Mouse (Mus musculus) hindbrain, embryonic 15.5 days (tissue): Measurements from ENCODE around the gene Chchd5. TPM values are rescaled to one million over a fixed set of nuclear protein-coding genes. Genes with fewer than 3 reads are reported as not detected.
A peak's percentile ranks its signal among the peaks of the same experiment; 100 is the strongest.

Experiments used
- ATAC-seq: fragments of 200-750 bp; cut with Nextera tagmentation; 2 replicates; pipeline ENCODE4 v1.8.0; 2017; ENCODE audit warnings: low read depth, moderate number of reproducible peaks, moderate TSS enrichment; ENCODE audit not compliant: low FRiP score
- H3K27ac ChIP-seq: fragments of 300-500 bp; sonication (generic); replicated peaks from 2 replicates; pipeline ENCODE4 v1.5.1; 2015; ENCODE audit warnings: mild to moderate bottlenecking, inconsistent platforms
- H3K27me3 ChIP-seq: fragments of 300-500 bp; sonication (generic); 2 replicates; pipeline ENCODE4 v1.6.1; 2015; ENCODE audit warnings: control low read depth, inconsistent platforms
- H3K36me3 ChIP-seq: fragments of 300-500 bp; sonication (generic); 2 replicates; pipeline ENCODE4 v1.6.1; 2015; ENCODE audit warnings: control low read depth, inconsistent platforms
- H3K4me1 ChIP-seq: fragments of 300-500 bp; sonication (generic); replicated peaks from 2 replicates; pipeline ENCODE4 v1.6.1; 2015; ENCODE audit warnings: control low read depth, inconsistent platforms
- H3K4me2 ChIP-seq: fragments of 300-500 bp; sonication (generic); 2 replicates; pipeline ENCODE4 v1.6.1; 2015; ENCODE audit warnings: moderate library complexity, mild to moderate bottlenecking, inconsistent platforms
- H3K4me3 ChIP-seq: fragments of 300-500 bp; sonication (generic); 2 replicates; pipeline ENCODE4 v1.5.1; 2015; ENCODE audit warnings: mild to moderate bottlenecking, inconsistent platforms
- H3K9ac ChIP-seq: fragments of 300-500 bp; sonication (generic); 2 replicates; pipeline ENCODE4 v1.6.1; 2015; ENCODE audit warnings: inconsistent platforms
- H3K9me3 ChIP-seq: fragments of 300-500 bp; sonication (generic); 2 replicates; pipeline ENCODE4 v1.6.1; 2016; ENCODE audit warnings: control low read depth, inconsistent platforms
- WGBS: fragments of 180-500 bp; shearing (Covaris S2); methylation state at CpG from one replicate; pipeline ENCODE4 v1.1.7; 2015; 5-methylcytosine and 5-hydroxymethylcytosine counted together
- polyA plus RNA-seq: library from polyadenylated mRNA; unstranded; fragments of >200 nt; fragmentation: Nextera tagmentation; extraction: Ambion mirVana; gene quantifications from 2 replicates; pipeline ENCODE4 v1.2.1, GENCODE M21; 2015

Gene Chchd5
- polyA plus RNA-seq, 1 experiment from 2014 or later: 19.8 TPM

DNA sequence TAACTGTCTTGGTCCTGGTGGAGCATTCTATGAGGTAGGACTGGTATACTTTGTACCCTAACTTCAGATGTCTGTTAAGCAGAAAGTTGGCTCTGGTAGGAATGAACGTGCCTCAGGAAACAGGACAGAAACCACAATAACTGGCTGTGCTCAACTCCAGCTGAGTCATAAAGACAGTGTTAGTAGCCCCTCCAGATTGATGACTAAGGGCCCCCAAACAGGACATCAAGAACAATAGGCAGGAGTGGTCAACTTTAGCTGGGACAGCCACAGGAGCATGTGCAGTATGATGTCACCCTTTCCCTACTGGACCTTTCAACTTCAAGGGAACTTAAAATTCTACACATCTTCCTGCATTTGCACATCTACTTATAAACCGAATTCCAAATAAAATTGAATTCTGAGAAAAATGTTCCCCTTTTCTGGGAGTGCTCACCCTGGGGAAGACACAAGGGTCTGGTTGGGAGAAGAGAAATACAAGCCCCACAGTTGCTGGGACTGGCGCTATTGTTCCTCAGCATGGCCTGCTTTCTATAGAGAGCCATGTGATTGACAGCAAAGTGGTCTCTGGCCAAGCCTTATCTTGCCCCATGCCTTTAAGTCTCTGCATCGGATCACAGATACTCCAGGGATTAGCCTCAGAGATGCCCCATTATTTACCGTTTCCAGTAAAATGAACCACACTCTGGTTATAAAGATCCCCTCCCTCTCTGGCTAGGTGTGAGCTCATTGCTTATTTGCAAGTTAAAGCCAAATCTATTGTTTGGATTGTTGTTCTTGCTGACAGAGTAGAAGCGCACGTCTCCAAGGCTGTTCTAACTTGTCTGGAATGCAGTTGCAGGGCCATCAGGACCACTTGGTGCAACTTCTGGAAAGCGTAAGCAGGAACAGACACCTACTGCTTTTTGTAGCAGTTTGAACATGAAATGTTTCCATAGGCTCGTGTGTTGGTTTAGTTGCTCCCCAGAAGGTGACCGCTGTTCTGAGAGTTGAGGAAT, 37.3 kb downstream of the Chchd5 start:
- H3K9me3 ChIP-seq: no peaks in the 10 kb centered on the region
- no peaks in the 10 kb centered on the region for H3K4me1 ChIP-seq
- H3K4me3 ChIP-seq: no peak overlapping the region
- H3K27me3 ChIP-seq: no peaks in the 10 kb centered on the region
- H3K36me3 ChIP-seq: no peaks in the 10 kb centered on the region
- ATAC-seq: no peak
- no peak overlapping the region for H3K27ac ChIP-seq
- no peak overlapping the region for H3K4me2 ChIP-seq
- 70% methylated on average over 10 of the region's 10 CpGs for WGBS
- no peak overlapping the region for H3K9ac ChIP-seq

DNA sequence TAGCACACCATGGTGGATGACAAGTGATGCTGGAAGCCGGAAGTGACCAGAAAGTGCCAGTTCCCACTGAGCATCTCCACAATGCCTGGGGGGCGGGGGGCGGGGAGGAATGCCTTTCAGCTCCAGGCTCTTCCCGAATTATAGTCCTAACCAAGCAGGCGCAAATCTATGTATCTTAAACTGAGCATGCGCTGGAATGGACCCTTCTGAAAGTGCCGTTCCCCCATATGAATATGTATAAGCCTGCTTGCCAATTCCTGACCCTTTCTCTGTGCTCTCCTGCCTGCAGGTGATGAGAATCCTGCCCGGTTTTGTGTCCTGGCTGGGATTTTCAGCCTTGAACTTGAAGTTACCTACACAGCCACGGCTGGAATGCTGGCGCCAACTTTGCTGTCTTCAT, 43.9 kb downstream of the Chchd5 start:
- H3K4me3 ChIP-seq: no peak overlapping the region
- no peaks in the 10 kb centered on the region for H3K36me3 ChIP-seq
- no peak for ATAC-seq
- WGBS: 48% methylated on average over 10 of the region's 10 CpGs
- H3K27ac ChIP-seq: no peak overlapping the region
- H3K4me1 ChIP-seq: no peaks in the 10 kb centered on the region
- H3K27me3 ChIP-seq: no peaks in the 10 kb centered on the region
- peak overlapping the region; percentile 28; the same call in 1 of the 2 replicates for H3K4me2 ChIP-seq
- H3K9ac ChIP-seq: no peak overlapping the region
- H3K9me3 ChIP-seq: no peaks in the 10 kb centered on the region

DNA sequence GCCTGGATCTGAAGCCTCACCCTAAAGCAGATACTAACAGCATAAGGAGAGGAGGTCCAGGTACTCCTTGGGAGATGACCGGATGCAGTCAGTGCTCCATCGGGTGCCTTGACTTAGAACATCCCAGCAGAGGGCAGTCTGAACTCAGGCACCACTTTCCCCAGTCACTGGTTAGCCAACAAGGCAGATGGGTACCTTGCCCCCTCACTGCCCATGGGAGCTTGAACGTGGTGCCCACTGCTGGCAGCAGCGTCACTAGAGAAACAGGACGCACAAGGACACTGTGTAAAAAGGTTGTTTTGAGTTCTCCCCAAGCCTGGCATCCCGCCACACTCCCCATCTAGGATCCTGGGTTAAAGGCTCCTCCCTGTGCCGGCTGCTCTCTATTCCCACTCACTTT, 45.0 kb downstream of the Chchd5 start:
- Histone ChIP-seq H3K27ac (no peak overlapping the region), H3K4me1 (no peaks in the 10 kb centered on the region), H3K36me3 (no peaks in the 10 kb centered on the region), H3K9ac (no peak overlapping the region), H3K27me3 (no peaks in the 10 kb centered on the region), H3K9me3 (no peaks in the 10 kb centered on the region), H3K4me3 (no peak overlapping the region), H3K4me2 (no peak overlapping the region)
- WGBS: 38% methylated on average over 7 of the region's 7 CpGs
- peak; percentile 34; the same call in 1 of the 2 replicates for ATAC-seq

DNA sequence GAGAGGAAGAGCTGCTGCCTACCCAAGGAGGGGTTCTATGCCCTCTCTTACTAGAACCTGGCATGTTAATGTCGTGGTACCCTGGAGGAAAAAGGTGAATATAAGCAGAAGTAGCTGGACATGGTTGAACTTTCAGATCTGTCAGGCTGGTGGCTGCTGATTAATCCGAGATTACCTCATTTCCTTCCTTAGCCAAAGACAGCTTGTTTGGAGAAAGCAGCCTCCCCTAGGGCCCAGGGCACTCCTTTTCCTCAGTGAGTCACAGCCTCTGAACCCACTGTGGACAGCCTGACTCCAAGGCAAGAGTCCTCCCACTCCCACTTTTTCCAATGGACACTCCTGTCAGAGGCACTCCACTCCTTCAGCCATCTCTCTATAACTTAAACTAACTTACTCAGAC, 46.1 kb downstream of the Chchd5 start:
- no peak overlapping the region for H3K27ac ChIP-seq
- no peak for ATAC-seq
- H3K4me2 ChIP-seq: no peak overlapping the region
- 76% methylated on average over 2 of the region's 2 CpGs for WGBS
- no peaks in the 10 kb centered on the region for H3K4me1 ChIP-seq
- H3K4me3 ChIP-seq: no peak overlapping the region
- no peaks in the 10 kb centered on the region for H3K36me3 ChIP-seq
- no peaks in the 10 kb centered on the region for H3K27me3 ChIP-seq
- no peaks in the 10 kb centered on the region for H3K9me3 ChIP-seq
- H3K9ac ChIP-seq: no peak overlapping the region

DNA sequence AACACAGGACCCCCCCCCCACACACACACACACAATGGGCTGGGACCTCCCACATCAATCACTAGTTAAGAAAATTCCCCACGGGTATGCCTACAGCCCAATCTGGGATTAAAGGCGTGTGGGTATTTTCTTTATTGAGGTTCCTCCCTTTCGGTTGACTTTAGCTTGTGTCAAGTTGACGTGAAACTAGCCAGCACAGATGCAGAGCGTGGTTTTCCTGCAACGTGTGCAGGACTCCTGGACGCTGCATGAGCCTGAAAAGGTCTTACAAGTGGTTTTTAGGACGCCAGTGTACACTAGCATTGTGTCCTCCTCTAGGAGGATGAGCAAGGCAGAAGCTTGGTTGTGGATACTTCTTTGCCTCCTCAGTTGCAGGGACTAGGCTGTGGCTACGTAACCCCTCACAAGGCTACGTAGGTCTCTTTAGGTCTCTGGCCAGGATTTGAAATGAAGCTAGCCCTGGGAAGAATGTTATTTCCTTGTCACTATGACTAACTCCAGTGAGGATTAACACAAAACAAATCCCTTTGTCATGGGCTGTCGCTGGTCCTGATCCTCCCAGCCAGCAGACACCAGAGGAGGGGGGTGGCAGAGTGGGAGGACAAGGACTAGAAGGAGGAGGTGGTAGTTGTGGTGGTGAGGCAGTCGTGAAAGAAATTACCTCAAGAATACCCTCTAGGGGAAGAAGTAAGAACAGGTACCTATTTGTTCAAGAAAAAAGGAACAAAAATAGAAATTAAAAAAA, 47.3 kb downstream of the Chchd5 start:
- H3K9me3 ChIP-seq: no peaks in the 10 kb centered on the region
- no peak for ATAC-seq
- no peaks in the 10 kb centered on the region for H3K27me3 ChIP-seq
- no peak overlapping the region for H3K9ac ChIP-seq
- 76% methylated on average over 12 of the region's 12 CpGs for WGBS
- no peaks in the 10 kb centered on the region for H3K4me1 ChIP-seq
- H3K36me3 ChIP-seq: no peaks in the 10 kb centered on the region
- no peak overlapping the region for H3K4me2 ChIP-seq
- no peak overlapping the region for H3K4me3 ChIP-seq
- no peak overlapping the region for H3K27ac ChIP-seq

DNA sequence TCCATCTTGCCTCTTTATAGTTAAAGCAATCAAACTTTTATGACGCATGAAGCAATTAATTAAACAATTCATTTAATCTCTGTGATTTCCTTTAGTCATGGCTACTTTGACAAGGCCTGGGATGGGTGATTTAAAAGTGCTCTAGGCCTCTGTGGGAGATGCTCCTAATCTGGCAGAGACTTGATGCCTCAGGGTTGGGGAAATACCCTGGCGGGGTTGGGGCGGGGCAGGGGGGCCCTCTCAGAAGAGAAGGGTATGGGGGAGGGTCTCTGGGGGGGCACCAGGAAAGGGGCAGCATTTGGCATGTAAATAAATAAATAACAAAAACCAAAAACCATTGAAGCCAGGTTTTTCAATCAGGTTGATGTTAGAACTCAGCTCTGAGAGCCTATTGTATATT, 48.2 kb downstream of the Chchd5 start:
- Histone ChIP-seq H3K9me3 (no peaks in the 10 kb centered on the region), H3K4me2 (no peak overlapping the region), H3K4me1 (no peaks in the 10 kb centered on the region), H3K27me3 (no peaks in the 10 kb centered on the region), H3K27ac (no peak overlapping the region), H3K36me3 (no peaks in the 10 kb centered on the region), H3K4me3 (no peak overlapping the region), H3K9ac (no peak overlapping the region)
- no peak for ATAC-seq
- 78% methylated on average over 3 of the region's 3 CpGs for WGBS

DNA sequence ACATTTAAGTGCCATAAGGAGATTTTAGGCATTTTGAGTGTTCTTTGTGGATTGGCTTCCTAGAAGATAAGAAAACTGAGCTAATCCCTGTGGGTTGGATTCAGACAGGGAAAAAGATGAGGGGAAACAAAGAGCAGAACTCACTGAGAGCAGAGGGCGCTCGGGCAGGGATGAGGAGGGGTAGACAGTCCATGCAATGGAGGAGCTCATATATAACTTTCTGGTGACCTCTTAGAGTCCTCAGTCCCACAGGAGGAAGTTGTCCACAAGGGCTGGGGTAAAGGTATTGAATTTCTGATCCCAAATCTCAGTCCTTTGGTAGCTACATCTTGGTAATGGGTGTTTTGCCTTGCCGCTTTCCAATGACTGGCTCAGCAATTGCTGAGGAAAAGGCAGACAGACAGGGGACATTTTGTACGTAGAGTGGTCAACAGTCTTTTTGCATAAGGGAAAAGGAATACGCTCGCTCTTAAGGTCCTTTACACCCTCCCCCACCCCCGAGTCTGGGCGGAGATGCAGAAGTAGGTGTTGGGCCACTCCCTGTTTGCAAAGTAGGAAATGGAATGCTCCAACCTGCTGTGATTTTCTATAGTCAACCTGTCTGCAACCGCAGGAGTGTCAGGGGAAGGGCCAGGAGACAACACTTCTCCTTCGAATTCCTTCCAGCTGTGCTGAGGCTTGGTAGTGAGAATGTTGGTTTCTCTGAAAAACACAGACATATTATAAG, 48.8 kb downstream of the Chchd5 start:
- H3K4me2 ChIP-seq: no peak overlapping the region
- H3K4me1 ChIP-seq: no peaks in the 10 kb centered on the region
- no peaks in the 10 kb centered on the region for H3K9me3 ChIP-seq
- H3K4me3 ChIP-seq: no peak overlapping the region
- H3K9ac ChIP-seq: no peak overlapping the region
- H3K36me3 ChIP-seq: no peaks in the 10 kb centered on the region
- H3K27ac ChIP-seq: no peak overlapping the region
- ATAC-seq: no peak
- H3K27me3 ChIP-seq: no peaks in the 10 kb centered on the region
- 53% methylated on average over 10 of the region's 10 CpGs for WGBS

DNA sequence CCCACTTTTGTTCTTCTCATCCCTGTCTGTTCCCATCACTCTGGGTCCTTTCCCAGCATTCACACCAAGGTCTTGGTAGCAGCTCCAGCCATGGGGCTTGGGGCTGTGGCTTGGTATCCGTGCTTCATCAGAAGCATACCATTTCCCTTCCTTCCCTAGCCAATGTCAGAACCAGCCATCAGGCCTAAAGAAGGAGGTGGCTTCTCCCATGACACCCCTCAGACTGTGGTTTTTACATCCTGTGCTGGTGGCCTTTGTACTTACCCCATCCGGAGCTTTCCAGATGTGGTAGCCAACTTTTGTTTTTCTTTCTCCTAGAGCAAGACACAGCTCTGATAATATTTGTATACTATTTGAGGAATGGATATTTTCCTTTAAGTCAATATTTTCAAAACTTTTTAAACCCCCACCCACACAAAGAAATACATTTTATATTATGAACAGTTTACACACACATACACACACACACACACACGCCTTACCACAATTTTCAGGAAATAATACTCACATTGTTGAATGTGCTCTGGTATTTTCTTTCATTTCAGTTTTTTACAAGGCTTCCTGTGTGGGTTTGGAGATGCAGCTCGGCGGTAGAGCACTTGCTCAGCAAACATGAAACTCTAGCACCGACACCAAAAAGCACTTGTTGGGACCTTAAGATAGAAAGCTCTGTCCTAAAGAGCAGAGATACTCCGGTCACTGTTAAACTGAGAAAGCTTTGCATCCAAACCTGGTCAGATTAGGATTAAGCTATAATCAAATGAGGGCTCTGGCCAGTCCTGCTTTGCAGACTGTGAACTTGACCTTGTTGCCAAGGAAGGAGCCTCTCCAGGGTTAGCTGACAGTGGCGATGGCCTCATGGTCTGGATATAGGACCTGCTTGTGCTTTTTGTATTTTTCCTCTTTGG, 50.7 kb downstream of the Chchd5 start:
- no peak overlapping the region for H3K4me3 ChIP-seq
- no peak for ATAC-seq
- no peak overlapping the region for H3K27ac ChIP-seq
- H3K4me1 ChIP-seq: no peaks in the 10 kb centered on the region
- H3K36me3 ChIP-seq: no peaks in the 10 kb centered on the region
- no peak overlapping the region for H3K4me2 ChIP-seq
- WGBS: 85% methylated on average over 8 of the region's 8 CpGs
- H3K27me3 ChIP-seq: no peaks in the 10 kb centered on the region
- H3K9me3 ChIP-seq: no peaks in the 10 kb centered on the region
- H3K9ac ChIP-seq: no peak overlapping the region

DNA sequence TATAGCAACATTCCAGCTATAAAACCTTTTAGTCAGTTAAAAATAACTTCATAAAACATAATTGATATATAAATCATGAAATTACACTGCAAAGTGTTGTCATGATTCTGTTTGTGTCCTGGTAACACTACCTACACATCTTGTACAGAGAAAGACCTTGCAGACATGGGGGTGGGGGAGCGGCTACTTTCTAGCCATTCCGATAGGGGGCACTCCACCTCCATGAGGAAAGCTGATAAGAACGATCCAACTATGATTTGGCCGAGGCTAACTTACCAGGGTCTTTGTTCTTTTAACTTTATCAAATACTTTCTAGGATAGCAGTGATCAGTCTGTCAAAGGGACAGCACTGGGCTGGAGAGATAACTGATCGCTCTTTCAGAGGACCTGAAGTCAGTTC, 52.0 kb downstream of the Chchd5 start:
- no peaks in the 10 kb centered on the region for H3K27me3 ChIP-seq
- no peak overlapping the region for H3K27ac ChIP-seq
- H3K9me3 ChIP-seq: no peaks in the 10 kb centered on the region
- no peak for ATAC-seq
- no peaks in the 10 kb centered on the region for H3K36me3 ChIP-seq
- no peak overlapping the region for H3K4me2 ChIP-seq
- WGBS: 89% methylated on average over 5 of the region's 5 CpGs
- no peak overlapping the region for H3K4me3 ChIP-seq
- no peak overlapping the region for H3K9ac ChIP-seq
- H3K4me1 ChIP-seq: no peaks in the 10 kb centered on the region

DNA sequence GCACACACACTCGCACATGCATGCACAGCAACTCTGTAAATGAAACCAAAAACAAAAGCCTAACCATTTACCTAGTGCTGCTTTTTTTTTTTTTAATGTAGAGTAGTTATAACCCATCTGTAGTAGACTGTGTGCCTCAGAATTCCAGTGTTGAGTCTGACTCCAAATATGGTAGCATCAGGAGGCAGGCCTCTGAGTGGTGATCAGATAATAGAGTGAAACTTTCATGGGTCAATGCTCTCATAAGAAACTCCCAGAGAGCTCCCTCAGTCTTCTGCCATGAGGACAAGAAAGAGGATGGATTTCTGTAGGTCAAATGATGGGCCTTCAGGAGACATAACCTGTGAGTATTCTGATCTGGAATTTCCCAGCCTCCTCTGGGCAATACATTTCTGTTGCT, 52.9 kb downstream of the Chchd5 start:
- Histone ChIP-seq H3K4me1 (no peaks in the 10 kb centered on the region), H3K4me2 (no peak overlapping the region), H3K36me3 (no peaks in the 10 kb centered on the region), H3K27me3 (no peaks in the 10 kb centered on the region), H3K27ac (no peak overlapping the region), H3K9ac (no peak overlapping the region), H3K9me3 (no peaks in the 10 kb centered on the region), H3K4me3 (no peak overlapping the region)
- 96% methylated on average over 1 of the region's 1 CpGs for WGBS
- ATAC-seq: no peak

DNA sequence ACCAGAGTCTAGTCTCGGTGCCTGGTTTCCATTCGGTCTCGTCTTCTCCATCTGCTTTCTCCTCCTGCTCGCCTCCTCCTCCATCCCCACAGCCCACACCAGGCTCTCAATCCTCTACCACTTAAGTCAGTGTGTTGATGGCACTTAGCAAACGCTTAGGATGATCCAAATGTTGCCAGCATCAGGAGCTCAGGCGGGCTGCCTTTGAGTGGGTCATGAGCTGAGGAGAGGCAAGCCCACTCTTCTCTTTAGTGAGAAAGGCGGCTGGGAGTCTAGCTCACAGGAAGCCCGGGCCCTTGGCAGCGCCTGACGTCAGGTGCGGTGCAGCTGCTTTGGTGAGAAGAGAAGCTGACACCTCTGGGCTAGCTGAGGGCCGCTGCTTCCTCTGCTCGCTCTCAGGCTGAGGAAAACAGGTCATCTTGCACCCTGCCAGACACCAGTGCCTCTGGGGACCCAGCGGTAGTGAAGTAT, 54.1 kb downstream of the Chchd5 start:
- no peak for ATAC-seq
- no peaks in the 10 kb centered on the region for H3K27me3 ChIP-seq
- H3K4me2 ChIP-seq: no peak overlapping the region
- WGBS: 85% methylated on average over 14 of the region's 14 CpGs
- H3K27ac ChIP-seq: no peak overlapping the region
- H3K36me3 ChIP-seq: no peaks in the 10 kb centered on the region
- H3K9ac ChIP-seq: no peak overlapping the region
- H3K4me1 ChIP-seq: no peaks in the 10 kb centered on the region
- H3K9me3 ChIP-seq: no peaks in the 10 kb centered on the region
- no peak overlapping the region for H3K4me3 ChIP-seq
